ENCODE assay signal across 24 mouse cellular contexts in genomic region chr5:92935883-92936282, GRCm38 (mm10).
"Had no signal": no experiment of that assay in that cellular context is flagged by ENCODE, and none has a peak within 500 bp of the region (broad histone marks: within the 10 kb centered on the region; RNA-seq: fewer than 3 reads in every experiment).

No protein-coding gene starts in this region.

- H3K4me3 ChIP-seq: heart, adult 2 months; heart, embryonic 10.5 days; hindbrain, embryonic 12.5 days; kidney, embryonic 15.5 days; limb, embryonic 13.5 days; limb, embryonic 15.5 days; liver, embryonic 12.5 days had no signal

- DNase-seq: gastrocnemius, postnatal 14 days; gastrocnemius, postnatal 36 days; heart, adult 2 months; heart, postnatal 14 days; heart, postnatal 36 days; kidney, adult 11 months; kidney, adult 2 months; kidney, adult 9 months; kidney, postnatal 14 days; kidney, postnatal 36 days; layer of hippocampus, adult 9-11 months; layer of hippocampus, postnatal 36 days; left cerebral cortex, postnatal 4 days had no signal

- H3K27ac ChIP-seq: heart, adult 2 months; heart, embryonic 10.5 days; hindbrain, embryonic 12.5 days; hindbrain, embryonic 14.5 days; kidney, embryonic 15.5 days; kidney, postnatal 0 days; limb, embryonic 13.5 days; limb, embryonic 15.5 days; liver, embryonic 12.5 days; liver, embryonic 14.5 days had no signal

- H3K4me1 ChIP-seq: liver, embryonic 12.5 days had no signal

- H3K27me3 ChIP-seq: hindbrain, embryonic 12.5 days; kidney, embryonic 15.5 days; limb, embryonic 13.5 days; limb, embryonic 15.5 days; liver, embryonic 12.5 days had no signal

- H3K4me2 ChIP-seq: hindbrain, embryonic 12.5 days; hindbrain, embryonic 14.5 days; kidney, embryonic 15.5 days; limb, embryonic 13.5 days; limb, embryonic 15.5 days; liver, embryonic 12.5 days had no signal

- H3K9ac ChIP-seq: hindbrain, embryonic 12.5 days; hindbrain, embryonic 14.5 days; kidney, embryonic 15.5 days; limb, embryonic 13.5 days; limb, embryonic 15.5 days; liver, embryonic 12.5 days; liver, embryonic 14.5 days had no signal

- ATAC-seq: hindbrain, embryonic 16.5 days; intestine, embryonic 16.5 days; liver, embryonic 12.5 days had no signal

- H3K9me3 ChIP-seq: heart, embryonic 10.5 days; limb, embryonic 13.5 days; limb, embryonic 15.5 days had no signal
